Mouse (Mus musculus): ENCODE measurements around the gene Ocrl. TPM values are rescaled to one million over a fixed set of nuclear protein-coding genes. Genes with fewer than 3 reads are reported as not detected.

The Ocrl gene
- 14.3 and 23.9 TPM in 2 replicates for polyA plus RNA-seq (2012; rRNA removed; ENCODE audit: low replicate concordance)

DNA sequence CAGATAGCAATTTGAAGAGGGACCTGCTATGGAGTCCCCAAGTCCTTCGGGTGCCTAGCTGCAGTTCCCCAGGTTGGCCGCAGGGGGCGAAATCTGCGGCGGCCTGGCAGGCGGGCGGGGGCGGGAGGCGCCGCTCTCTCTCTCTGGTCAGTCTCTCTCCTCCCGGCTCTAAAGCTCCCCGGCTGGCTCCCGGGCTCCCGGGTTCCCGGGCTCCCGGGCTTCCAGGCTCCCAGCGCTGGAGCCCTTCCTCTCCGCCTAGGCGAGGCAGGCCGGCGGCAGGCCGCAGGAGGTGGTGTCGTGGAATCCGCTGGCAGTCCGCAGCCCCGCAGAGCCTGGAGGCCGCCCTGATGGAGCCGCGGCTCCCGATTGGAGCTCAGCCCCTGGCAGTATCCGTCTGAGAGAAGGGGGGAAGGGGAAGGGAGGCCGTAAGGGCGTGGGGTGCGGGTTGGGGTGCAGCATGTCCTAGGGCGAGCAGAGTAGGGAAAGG, at the start of gene Ocrl:
Ocrl (plus strand) TSS at position 82 of the 487 bp plus-strand sequence.

GRCm38 (mm10) chrX:47892431-47893024, 19.7 kb upstream of the Ocrl start, which contains the start of gene Smarca1:
Gene Smarca1 (minus strand): TSS chrX:47892974.

Other genes starting within 250 kb of the Ocrl start
- 0.19 and 3.3 TPM in 2 replicates for gene Smarca1, start 19.4 kb upstream of the Ocrl start, polyA plus RNA-seq (2012; rRNA removed; ENCODE audit: low replicate concordance)
- gene Apln, start 122.5 kb downstream of the Ocrl start, polyA plus RNA-seq (2012; rRNA removed; ENCODE audit: low replicate concordance) = 8.1 and 8.7 TPM in 2 replicates
- 4.2 and 10.4 TPM in 2 replicates for gene Xpnpep2, start 196.3 kb downstream of the Ocrl start, polyA plus RNA-seq (2012; rRNA removed; ENCODE audit: low replicate concordance)
- 4.9 and 8.7 TPM in 2 replicates for gene Sash3, start 234.0 kb downstream of the Ocrl start, polyA plus RNA-seq (2012; rRNA removed; ENCODE audit: low replicate concordance)

All from subcutaneous adipose tissue, adult 2 months (tissue).